Mouse (Mus musculus) granulocyte monocyte progenitor cell, adult 5-6 weeks (primary cell): ENCODE results near the gene Arhgap33. TPM values are rescaled to one million over a fixed set of nuclear protein-coding genes. Genes with fewer than 3 reads are reported as not detected.

Source experiments
- ATAC-seq: replicated peaks from 2 replicates; pipeline ENCODE4 v1.8.0; 2016; ENCODE audit warnings: mild to moderate bottlenecking, moderate TSS enrichment, inconsistent platforms; ENCODE audit not compliant: poor library complexity, severe bottlenecking
- total RNA-seq, 2 experiments: library from RNA; stranded (forward) in 1 of 2; stranded (reverse) in 1 of 2; fragments of 200-712, 200-1000 nt in 1 of 2; fragments of >200 nt in 1 of 2; fragmentation: Nextera tagmentation in 1 of 2; gene quantifications; 2 replicates each; pipeline ENCODE4 v1.2.3; 2014 to 2017

Gene Arhgap33
- total RNA-seq (2014; fragmentation: Nextera tagmentation) = 7.0 and 8.6 TPM in 2 replicates
- total RNA-seq (2017) = 3.7 and 3.8 TPM in 2 replicates

- ATAC-seq = peak; percentile 90
Observed at GRCm38 (mm10) chr7:30534633-30535577, at the start of gene Arhgap33. Arhgap33 (minus strand) TSS chr7:30535060.

- ATAC-seq = no peak
Observed at GRCm38 (mm10) chr7:30584339-30584738, 49.5 kb upstream of the Arhgap33 start.

- ATAC-seq = no peak
Observed at GRCm38 (mm10) chr7:30581547-30581946, 46.7 kb upstream of the Arhgap33 start.

- no peak for ATAC-seq
Observed at GRCm38 (mm10) chr7:30579950-30580349, 45.1 kb upstream of the Arhgap33 start.

GRCm38 (mm10) chr7:30572969-30573368, 38.1 kb upstream of the Arhgap33 start:
- no peak for ATAC-seq

GRCm38 (mm10) chr7:30572389-30572788, 37.5 kb upstream of the Arhgap33 start:
- no peak for ATAC-seq

- ATAC-seq = no peak
Observed at GRCm38 (mm10) chr7:30567555-30567954, 32.7 kb upstream of the Arhgap33 start.

- no peak for ATAC-seq
Observed at GRCm38 (mm10) chr7:30566033-30566432, 31.2 kb upstream of the Arhgap33 start.

GRCm38 (mm10) chr7:30564970-30565571, 30.2 kb upstream of the Arhgap33 start, which contains the start of gene Igflr1:
Igflr1 (plus strand) TSS chr7:30565427.
- no peak for ATAC-seq

GRCm38 (mm10) chr7:30563906-30564280, 29.0 kb upstream of the Arhgap33 start:
- ATAC-seq = no peak

GRCm38 (mm10) chr7:30563117-30563905, 28.5 kb upstream of the Arhgap33 start, which contains the start of the genes U2af1l4, Gm49396 and Psenen:
U2af1l4 (plus strand) TSS chr7:30563301.
Gm49396 (plus strand) TSS chr7:30563344.
Psenen (minus strand) TSS chr7:30563627.
- ATAC-seq = peak; percentile 58

GRCm38 (mm10) chr7:30562526-30563116, 27.8 kb upstream of the Arhgap33 start:
- peak; percentile 10; the same call in 1 of the 2 replicates for ATAC-seq

GRCm38 (mm10) chr7:30560296-30560695, 25.4 kb upstream of the Arhgap33 start:
- ATAC-seq = no peak

GRCm38 (mm10) chr7:30559443-30559954, 24.6 kb upstream of the Arhgap33 start, which contains the start of gene Lin37:
Lin37 (minus strand) TSS chr7:30559838.
- peak; percentile 75 for ATAC-seq

GRCm38 (mm10) chr7:30558656-30559442, 24.0 kb upstream of the Arhgap33 start:
- ATAC-seq = 0 out of 2 replicates have a peak, but pooled peaks have one; percentile 9

GRCm38 (mm10) chr7:30557901-30558514, 23.1 kb upstream of the Arhgap33 start:
- ATAC-seq = no peak

GRCm38 (mm10) chr7:30556894-30557536, 22.2 kb upstream of the Arhgap33 start:
- no peak for ATAC-seq
